14 mouse cellular contexts compared by ENCODE assay signal in genomic region chr13:45802620-45803410, GRCm38 (mm10).
DNase-seq lines count a peak whose midpoint lies in the region; ATAC-seq and TF ChIP-seq lines count a peak whose summit lies in the region.
"Had no signal": no experiment of that assay in that cellular context is flagged by ENCODE, and none has a peak within 500 bp of the region (broad histone marks: within the 10 kb centered on the region; RNA-seq: fewer than 3 reads in every experiment).

No protein-coding gene starts in this region.

- no peak for TF ChIP-seq EP300 in stomach, postnatal 0 days (optimal IDR thresholded peaks at IDR 0.05)

- H3K9me3 ChIP-seq in stomach, postnatal 0 days (ENCODE audit: control insufficient read depth, low read length): no peaks in the 10 kb centered on the region
- H3K9me3 ChIP-seq: embryonic facial prominence, embryonic 15.5 days; heart, embryonic 15.5 days; liver, embryonic 15.5 days had no signal

- ATAC-seq in frontal cortex, adult (ENCODE audit: low TSS enrichment): peak; percentile 62
- no peak for ATAC-seq in stomach, postnatal 0 days (ENCODE audit: low FRiP score, low TSS enrichment)
- ATAC-seq: forebrain, postnatal 0 days; intestine, postnatal 0 days; midbrain, embryonic 16.5 days had no signal

- H3K9ac ChIP-seq in stomach, postnatal 0 days (ENCODE audit: low read length): no peak overlapping the region
- H3K9ac ChIP-seq: embryonic facial prominence, embryonic 15.5 days; forebrain, postnatal 0 days; heart, embryonic 15.5 days; liver, embryonic 15.5 days had no signal

- no peaks in the 10 kb centered on the region for H3K4me1 ChIP-seq in stomach, postnatal 0 days (replicated peaks; ENCODE audit: control insufficient read depth, insufficient read depth)
- H3K4me1 ChIP-seq: liver, embryonic 15.5 days had no signal

- H3K4me3 ChIP-seq in stomach, postnatal 0 days (ENCODE audit: low read depth, low read length): no peak overlapping the region
- H3K4me3 ChIP-seq: embryonic facial prominence, embryonic 15.5 days; heart, embryonic 15.5 days; liver, embryonic 15.5 days had no signal

- no peak for DNase-seq in frontal cortex, postnatal 14 days (ENCODE audit: low spot score in 2 of 2)
- DNase-seq in retina, postnatal 1 day: peak; percentile 59
- DNase-seq in retina, embryonic 14.5 days (ENCODE audit: low spot score): no peak
- peak; percentile 59 for DNase-seq in heart, postnatal 25 days (ENCODE audit: low spot score)
- DNase-seq in stomach, postnatal 0 days (ENCODE audit: low spot score): no peak
- no peak for DNase-seq in layer of hippocampus, postnatal 14 days (ENCODE audit: low spot score in 2 of 2)
- no peak for DNase-seq in layer of hippocampus, adult 9-11 months
- DNase-seq: forebrain, postnatal 0 days had no signal

- WGBS in stomach, postnatal 0 days: 87% methylated on average over 15 of the region's 15 CpGs

- H3K36me3 ChIP-seq in stomach, postnatal 0 days (ENCODE audit: control insufficient read depth, insufficient read depth, low read length): no peaks in the 10 kb centered on the region
- H3K36me3 ChIP-seq: embryonic facial prominence, embryonic 15.5 days; heart, embryonic 15.5 days; liver, embryonic 15.5 days had no signal

- no peaks in the 10 kb centered on the region for H3K27me3 ChIP-seq in stomach, postnatal 0 days (ENCODE audit: control insufficient read depth, insufficient read depth, low read length)
- H3K27me3 ChIP-seq: embryonic facial prominence, embryonic 15.5 days; heart, embryonic 15.5 days; liver, embryonic 15.5 days had no signal

- H3K4me2 ChIP-seq in stomach, postnatal 0 days (replicated peaks; ENCODE audit: low read depth): no peak overlapping the region
- H3K4me2 ChIP-seq: embryonic facial prominence, embryonic 15.5 days; heart, embryonic 15.5 days; liver, embryonic 15.5 days had no signal

- 0 out of 2 replicates have a peak overlapping the region, but pooled peaks have one; percentile 4 for H3K27ac ChIP-seq in stomach, postnatal 0 days (replicated peaks)
- H3K27ac ChIP-seq: embryonic facial prominence, embryonic 15.5 days; heart, embryonic 15.5 days; liver, embryonic 15.5 days had no signal

- no peak for TF ChIP-seq CTCF in stomach, postnatal 0 days (IDR thresholded peaks at IDR 0.05; ENCODE audit: low read depth)

- intact Hi-C loops in heart, postnatal 25 days (cut with DNase I): no loop called here

Comparison
In these comparisons a context has a peak if more than half of its experiments do, and no peak if none do; other contexts are left out.
1. DNase-seq: peak in retina, postnatal 1 day (single experiment) and heart, postnatal 25 days (single experiment); none in frontal cortex, postnatal 14 days (0 of 2), retina, embryonic 14.5 days (single experiment), stomach, postnatal 0 days (single experiment), layer of hippocampus, postnatal 14 days (0 of 2) and layer of hippocampus, adult 9-11 months (single experiment).